Mouse (Mus musculus) forebrain, embryonic 10.5 days (tissue): ENCODE measurements around the gene Rassf3. TPM values are rescaled to one million over a fixed set of nuclear protein-coding genes. Genes with fewer than 3 reads are reported as not detected.

Source experiments
- DNase-seq: peaks from one replicate; pipeline ENCODE4 v3.0.0-alpha.2; 2017; ENCODE audit warnings: low spot score; ENCODE audit errors: extremely low spot score
- H3K27ac ChIP-seq: fragments of 300-500 bp; sonication (generic); 2 replicates; pipeline ENCODE4 v1.5.1; 2016; ENCODE audit warnings: mild to moderate bottlenecking
- H3K27me3 ChIP-seq: fragments of 300-500 bp; sonication (generic); 2 replicates; pipeline ENCODE4 v1.6.1; 2016; ENCODE audit warnings: mild to moderate bottlenecking; ENCODE audit not compliant: poor library complexity, severe bottlenecking
- H3K36me3 ChIP-seq: fragments of 300-500 bp; sonication (generic); replicated peaks from 2 replicates; pipeline ENCODE4 v1.6.1; 2016; ENCODE audit warnings: mild to moderate bottlenecking, moderate library complexity
- H3K4me1 ChIP-seq: fragments of 300-500 bp; sonication (generic); 2 replicates; pipeline ENCODE4 v1.6.1; 2016
- H3K4me3 ChIP-seq: fragments of 300-500 bp; sonication (generic); 2 replicates; pipeline ENCODE4 v1.5.1; 2016; ENCODE audit warnings: mild to moderate bottlenecking, moderate library complexity
- H3K9me3 ChIP-seq: fragments of 300-500 bp; sonication (generic); 2 replicates; pipeline ENCODE4 v1.6.1; 2016; ENCODE audit warnings: mild to moderate bottlenecking, moderate library complexity
- WGBS: fragments of 180-500 bp; shearing (Covaris S2); methylation state at CpG from one replicate; pipeline ENCODE4 v1.1.7; 2016; 5-methylcytosine and 5-hydroxymethylcytosine counted together
- polyA plus RNA-seq: library from polyadenylated mRNA; unstranded; fragments of >200 nt; fragmentation: Nextera tagmentation; extraction: Ambion mirVana; gene quantifications from 2 replicates; pipeline ENCODE4 v1.2.1, GENCODE M21; 2016

Gene Rassf3
- polyA plus RNA-seq, 1 experiment from 2014 or later = 10.6 TPM

- no peak overlapping the region for H3K27ac ChIP-seq
- peaks cover 18% of the 10 kb centered on the region for H3K4me1 ChIP-seq
- H3K36me3 ChIP-seq = no peaks in the 10 kb centered on the region
- WGBS = 93% methylated on average over 8 of the region's 8 CpGs
- no peaks in the 10 kb centered on the region for H3K27me3 ChIP-seq
- H3K9me3 ChIP-seq = no peaks in the 10 kb centered on the region
- no peak overlapping the region for H3K4me3 ChIP-seq
- DNase-seq = no peak
Observed at GRCm38 (mm10) chr10:121445808-121446207, 30.3 kb downstream of the Rassf3 start.

DNA sequence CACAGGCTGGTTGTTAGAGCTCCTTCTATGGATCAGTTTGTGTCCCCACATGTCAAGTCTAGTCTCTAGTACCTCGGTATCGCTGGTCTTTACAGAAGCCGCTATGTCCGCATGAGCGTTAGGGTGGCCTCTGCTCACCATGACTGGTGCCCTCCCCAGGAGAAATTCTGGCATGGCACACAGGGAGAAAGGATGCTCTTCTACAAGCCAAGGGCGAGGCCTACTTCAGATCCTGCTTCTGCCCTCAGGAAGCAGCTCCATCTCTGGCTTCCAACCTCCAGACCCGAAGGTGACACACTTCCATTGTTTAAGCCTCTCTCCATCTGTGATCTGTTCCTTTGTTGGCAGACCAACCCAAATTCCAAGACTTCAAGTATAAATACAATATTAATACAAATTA is 31.9 kb downstream of the Rassf3 start:
- Histone ChIP-seq H3K9me3 (no peaks in the 10 kb centered on the region), H3K4me1 (peaks cover 22% of the 10 kb centered on the region), H3K27me3 (no peaks in the 10 kb centered on the region), H3K36me3 (no peaks in the 10 kb centered on the region), H3K4me3 (no peak overlapping the region), H3K27ac (no peak overlapping the region)
- DNase-seq = no peak
- WGBS = 93% methylated on average over 7 of the region's 7 CpGs

DNA sequence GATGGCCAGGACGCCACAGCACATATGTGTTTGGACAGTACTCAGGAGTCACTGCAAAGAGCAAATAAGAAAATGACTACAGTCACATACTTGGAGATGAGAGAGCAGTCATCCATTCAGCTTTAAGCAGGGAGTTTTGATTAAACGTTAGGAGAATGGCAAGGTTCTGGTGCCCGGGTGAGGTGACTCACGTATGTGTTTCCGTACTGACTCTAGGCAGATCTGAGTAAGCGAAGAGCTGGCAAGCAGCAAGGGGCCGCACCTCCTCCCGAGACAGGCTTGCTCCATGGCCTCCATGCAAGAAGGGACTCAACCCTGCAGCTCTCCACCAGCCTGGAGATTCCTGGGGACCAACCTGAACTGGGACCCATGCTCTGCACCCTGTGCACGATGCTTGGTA is 32.4 kb downstream of the Rassf3 start:
- no peaks in the 10 kb centered on the region for H3K27me3 ChIP-seq
- WGBS = 91% methylated on average over 9 of the region's 9 CpGs
- no peak overlapping the region for H3K27ac ChIP-seq
- no peak for DNase-seq
- peaks cover 22% of the 10 kb centered on the region for H3K4me1 ChIP-seq
- no peak overlapping the region for H3K4me3 ChIP-seq
- H3K9me3 ChIP-seq = no peaks in the 10 kb centered on the region
- H3K36me3 ChIP-seq = no peaks in the 10 kb centered on the region

DNA sequence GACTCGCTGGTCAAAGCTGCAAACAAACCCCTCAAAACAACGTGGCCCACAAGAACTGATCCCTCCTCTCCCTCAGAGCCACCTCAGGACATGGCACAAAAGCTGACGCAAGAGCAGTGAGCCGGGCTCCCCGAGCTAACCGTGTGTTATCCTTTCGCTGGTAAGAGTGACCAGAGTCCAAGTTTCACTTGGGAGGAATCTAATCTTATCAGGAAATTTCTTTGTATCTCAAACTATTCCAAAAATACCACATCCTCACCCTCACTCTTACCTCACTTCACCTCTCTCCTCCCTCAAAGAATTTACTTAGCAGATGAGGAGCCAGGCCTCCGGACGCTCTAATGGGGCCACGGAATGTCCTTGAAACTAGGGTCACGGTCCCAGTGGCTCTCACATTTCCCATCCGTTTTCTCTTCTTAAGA is 36.8 kb downstream of the Rassf3 start:
- Histone ChIP-seq H3K9me3 (no peaks in the 10 kb centered on the region), H3K27ac (no peak overlapping the region), H3K27me3 (no peaks in the 10 kb centered on the region), H3K4me3 (no peak overlapping the region), H3K36me3 (no peaks in the 10 kb centered on the region), H3K4me1 (peaks cover 40% of the 10 kb centered on the region)
- 92% methylated on average over 12 of the region's 12 CpGs for WGBS
- DNase-seq = no peak

DNA sequence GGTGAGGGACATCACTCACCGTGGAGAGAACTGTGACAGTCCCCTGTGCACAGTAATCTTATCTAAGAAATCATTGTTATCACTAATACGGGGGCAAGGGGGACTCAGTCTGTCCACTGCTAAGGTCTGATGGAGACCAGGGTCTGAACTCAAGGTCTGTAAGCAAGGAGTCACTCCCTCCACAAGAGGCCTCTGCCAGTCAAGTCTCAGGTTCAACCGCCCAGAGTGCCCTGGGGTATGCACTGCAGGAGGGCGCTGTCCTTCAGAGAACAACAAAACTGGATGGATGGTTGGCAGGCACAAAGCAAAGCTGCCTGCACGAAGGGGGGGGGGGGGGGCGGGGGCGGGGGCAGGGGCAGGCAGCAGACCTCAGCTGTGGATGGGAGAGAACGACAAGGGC is 38.0 kb downstream of the Rassf3 start:
- DNase-seq = no peak
- Histone ChIP-seq H3K27ac (no peak overlapping the region), H3K27me3 (no peaks in the 10 kb centered on the region), H3K9me3 (no peaks in the 10 kb centered on the region), H3K4me1 (peaks cover 45% of the 10 kb centered on the region), H3K36me3 (no peaks in the 10 kb centered on the region), H3K4me3 (no peak overlapping the region)
- WGBS = 67% methylated on average over 8 of the region's 8 CpGs

- Histone ChIP-seq H3K9me3 (no peaks in the 10 kb centered on the region), H3K4me1 (peaks cover 59% of the 10 kb centered on the region), H3K36me3 (no peaks in the 10 kb centered on the region), H3K4me3 (no peak overlapping the region), H3K27me3 (no peaks in the 10 kb centered on the region), H3K27ac (peak overlapping the region; percentile 65; the same call in 1 of the 2 replicates)
- 62% methylated on average over 4 of the region's 4 CpGs for WGBS
- DNase-seq = no peak
Observed at GRCm38 (mm10) chr10:121436693-121437092, 39.5 kb downstream of the Rassf3 start.

GRCm38 (mm10) chr10:121436258-121436645 is 39.9 kb downstream of the Rassf3 start:
- Histone ChIP-seq H3K27me3 (0 out of 2 replicates have a peak, but pooled peaks cover 3% of the 10 kb centered on the region), H3K4me3 (no peak overlapping the region), H3K27ac (peak overlapping the region; percentile 65; the same call in 1 of the 2 replicates), H3K36me3 (no peaks in the 10 kb centered on the region), H3K9me3 (no peaks in the 10 kb centered on the region), H3K4me1 (peaks cover 64% of the 10 kb centered on the region)
- 68% methylated on average over 8 of the region's 8 CpGs for WGBS
- DNase-seq = no peak

GRCm38 (mm10) chr10:121435546-121436257 is 40.4 kb downstream of the Rassf3 start:
- H3K4me3 ChIP-seq = no peak overlapping the region
- WGBS = 76% methylated on average over 28 of the region's 28 CpGs
- DNase-seq = no peak
- 0 out of 2 replicates have a peak overlapping the region, but pooled peaks have one; percentile 15 for H3K27ac ChIP-seq
- no peaks in the 10 kb centered on the region for H3K36me3 ChIP-seq
- peaks cover 9% of the 10 kb centered on the region; the same call in 1 of the 2 replicates for H3K27me3 ChIP-seq
- peaks cover 69% of the 10 kb centered on the region for H3K4me1 ChIP-seq
- no peaks in the 10 kb centered on the region for H3K9me3 ChIP-seq

DNA sequence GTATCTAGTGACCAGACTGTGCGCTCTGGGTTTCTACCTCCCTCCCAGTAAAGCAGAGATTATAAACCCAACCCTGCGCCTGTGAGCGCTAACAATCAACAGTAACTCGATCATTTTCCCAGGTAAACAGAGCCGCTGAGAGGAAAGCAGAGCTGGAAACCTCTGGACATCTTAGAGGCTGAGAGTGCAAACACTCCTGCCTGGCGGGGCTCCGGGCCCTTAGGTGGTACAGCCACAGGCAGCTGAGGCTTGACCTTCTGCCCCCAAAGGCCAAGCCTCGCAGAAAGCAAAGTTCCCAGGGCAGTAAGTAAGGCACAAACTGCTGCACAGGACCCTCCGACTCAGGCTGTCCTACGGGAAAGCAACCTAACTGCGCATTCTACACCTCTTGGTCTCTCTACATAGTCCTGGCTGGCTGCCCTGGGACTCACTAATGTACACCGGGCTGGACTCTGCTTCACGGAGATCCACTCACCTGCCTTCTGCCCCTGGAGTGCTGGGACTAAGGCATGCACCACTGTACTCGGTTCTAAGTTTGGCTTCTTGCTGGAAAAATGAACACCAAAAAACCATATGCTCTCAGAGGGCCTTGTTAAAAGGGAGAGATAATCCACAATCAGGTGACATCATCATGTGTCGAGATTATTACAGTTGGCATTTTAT is 41.6 kb downstream of the Rassf3 start:
- Histone ChIP-seq H3K9me3 (no peaks in the 10 kb centered on the region), H3K27ac (peak overlapping the region; percentile 11; the same call in 1 of the 2 replicates), H3K4me1 (peaks cover 76% of the 10 kb centered on the region), H3K4me3 (no peak overlapping the region), H3K27me3 (peaks cover 11% of the 10 kb centered on the region; the same call in 1 of the 2 replicates), H3K36me3 (no peaks in the 10 kb centered on the region)
- 72% methylated on average over 15 of the region's 15 CpGs for WGBS
- DNase-seq = no peak

GRCm38 (mm10) chr10:121432635-121433280 is 43.4 kb downstream of the Rassf3 start:
- DNase-seq = no peak
- Histone ChIP-seq H3K4me3 (no peak overlapping the region), H3K4me1 (peaks cover 85% of the 10 kb centered on the region), H3K27ac (peak overlapping the region; percentile 72), H3K27me3 (peaks cover 11% of the 10 kb centered on the region; the same call in 1 of the 2 replicates), H3K9me3 (no peaks in the 10 kb centered on the region), H3K36me3 (no peaks in the 10 kb centered on the region)
- 21% methylated on average over 16 of the region's 16 CpGs for WGBS

DNA sequence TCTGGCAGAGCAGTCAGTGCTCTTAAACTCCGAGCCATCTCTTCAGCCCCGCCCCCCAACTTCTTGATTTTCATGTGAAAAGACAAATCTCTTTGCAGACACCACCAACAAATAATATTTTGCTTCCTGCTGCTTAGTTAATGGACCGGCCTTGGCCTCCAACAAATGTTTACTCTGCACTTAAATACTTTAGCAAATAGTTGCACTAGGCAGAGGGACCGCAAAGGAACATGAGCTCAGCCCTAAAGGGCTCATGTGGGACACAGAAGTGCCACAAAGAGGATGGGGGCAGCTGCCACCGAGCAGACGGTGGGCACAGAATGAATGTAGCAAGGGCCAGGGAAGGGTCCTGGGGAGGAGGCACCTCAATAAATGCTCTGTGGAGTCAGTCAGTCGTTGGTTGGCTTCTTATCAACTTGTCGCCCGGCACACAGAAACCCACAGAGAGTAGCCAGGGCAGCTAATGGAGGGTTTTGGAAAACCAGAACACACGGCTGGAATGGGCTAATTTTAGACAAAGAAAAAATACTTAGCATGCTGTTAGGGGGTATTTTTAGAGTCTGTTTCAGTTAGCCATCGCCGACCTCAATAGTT is 44.0 kb downstream of the Rassf3 start:
- DNase-seq = no peak
- WGBS = 62% methylated on average over 12 of the region's 12 CpGs
- H3K27ac ChIP-seq = 0 out of 2 replicates have a peak overlapping the region, but pooled peaks have one; percentile 72
- no peak overlapping the region for H3K4me3 ChIP-seq
- H3K9me3 ChIP-seq = no peaks in the 10 kb centered on the region
- H3K4me1 ChIP-seq = peaks cover 87% of the 10 kb centered on the region
- no peaks in the 10 kb centered on the region for H3K36me3 ChIP-seq
- H3K27me3 ChIP-seq = peaks cover 11% of the 10 kb centered on the region; the same call in 1 of the 2 replicates

DNA sequence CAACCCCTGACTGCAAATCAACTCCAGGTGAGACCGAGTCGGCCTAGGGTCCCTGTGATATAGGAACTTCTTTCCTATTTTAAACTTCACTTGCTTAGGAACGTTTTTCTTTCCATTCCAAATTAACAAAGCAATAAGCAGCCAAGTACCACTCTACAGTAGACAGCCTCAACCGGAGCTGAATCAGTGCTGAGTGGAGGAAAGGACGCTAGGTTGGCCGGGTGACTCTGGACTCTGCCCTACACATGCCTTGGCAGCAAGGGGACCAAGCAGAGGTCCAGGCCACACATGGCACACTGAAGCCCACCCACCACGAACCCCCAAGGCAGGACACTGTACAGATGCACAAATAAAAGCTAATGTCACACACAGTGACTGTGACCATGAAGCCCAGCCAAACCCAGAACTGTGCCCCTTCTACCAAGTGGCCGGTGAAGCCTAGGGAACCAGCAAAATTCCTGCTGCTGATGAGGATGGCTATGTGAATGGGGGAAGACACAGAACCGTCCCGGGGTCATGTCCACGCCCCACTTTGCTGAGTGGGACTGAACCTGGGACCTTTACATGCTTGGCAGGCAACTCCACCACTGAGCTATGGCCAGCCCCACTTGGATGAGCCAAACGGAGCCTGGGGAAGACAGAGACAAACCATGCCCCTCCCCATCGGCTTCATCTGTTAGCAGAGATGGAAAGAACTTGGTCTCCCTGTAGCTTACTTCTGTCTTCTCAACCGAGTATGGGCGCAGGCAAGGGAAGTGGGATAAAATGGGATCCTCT is 45.2 kb downstream of the Rassf3 start:
- Histone ChIP-seq H3K36me3 (no peaks in the 10 kb centered on the region), H3K4me1 (peaks cover 84% of the 10 kb centered on the region), H3K4me3 (no peak overlapping the region), H3K27ac (peak overlapping the region; percentile 65), H3K9me3 (no peaks in the 10 kb centered on the region), H3K27me3 (peaks cover 11% of the 10 kb centered on the region; the same call in 1 of the 2 replicates)
- DNase-seq = no peak
- WGBS = 76% methylated on average over 15 of the region's 15 CpGs
